Mouse (Mus musculus) C3H10T1/2 (cell line): ENCODE results near the gene Gpr119. TPM values are rescaled to one million over a fixed set of nuclear protein-coding genes. Genes with fewer than 3 reads are reported as not detected.

Experiments used
- polyA plus RNA-seq, 2 experiments: library from polyadenylated mRNA; unstranded; fragments of >200 nt; fragmentation: generic; extraction: Trizol; gene quantifications; one replicate each; pipeline ENCODE4 v1.2.1; 2012; ENCODE audit warnings: missing spikeins in 2 of 2

Gpr119 gene
- polyA plus RNA-seq: not detected

GRCm38 (mm10) chrX:48674171-48674570 lies at the start of gene Gpr119:
Gene Gpr119 (minus strand): TSS chrX:48674478.

GRCm38 (mm10) chrX:48694864-48695371 lies 20.6 kb upstream of the Gpr119 start, which contains the start of gene Rbmx2:
Gene Rbmx2 (plus strand): TSS chrX:48695004.

GRCm38 (mm10) chrX:48623379-48624053 lies 50.8 kb downstream of the Gpr119 start, which contains the start of gene Slc25a14:
Gene Slc25a14 (plus strand): TSS chrX:48623413.

Other genes with a start within 250 kb of the Gpr119 start
- gene Elf4, start 211.3 kb downstream of the Gpr119 start, polyA plus RNA-seq: 10 to 100 TPM in 1 of 2 experiments, 1 to 10 TPM in 1; 2.7 to 12.7 TPM
- 10 to 100 TPM; 12.3 to 37.2 TPM for gene Aifm1, start 160.9 kb downstream of the Gpr119 start, polyA plus RNA-seq
- under 1 TPM in 1 of 2 experiments, not detected in 1; 0.27 TPM for gene Rab33a, start 155.2 kb downstream of the Gpr119 start, polyA plus RNA-seq
- 1 to 10 TPM in 1 of 2 experiments, under 1 TPM in 1; 0.18 to 1.2 TPM for gene Zfp280c, start 80.0 kb downstream of the Gpr119 start, polyA plus RNA-seq
- gene Slc25a14, start 51.1 kb downstream of the Gpr119 start, polyA plus RNA-seq: 1 to 10 TPM; 2.3 to 8.7 TPM
- 1 to 10 TPM; 3.4 to 5.1 TPM for gene Rbmx2, start 20.5 kb upstream of the Gpr119 start, polyA plus RNA-seq
- gene Gm595, start 203.2 kb upstream of the Gpr119 start, polyA plus RNA-seq: not detected